Mouse (Mus musculus): ENCODE data around the gene Rps11.
"Not testable (repeated sequence)": the region's sequence is repeated elsewhere in the genome, so short reads cannot be mapped to it uniquely, and the experiment has no call there.

Rps11 gene

GRCm38 (mm10) chr7:45124224-45125143 is at the start of gene Rps11:
Gene Rps11, minus strand, starts transcription at chr7:45124439.
- DNase-seq, result peak; percentile 100

- not testable (repeated sequence) for DNase-seq
Measured at GRCm38 (mm10) chr7:45173772-45174171, 49.5 kb upstream of the Rps11 start.

GRCm38 (mm10) chr7:45172974-45173373 is 48.7 kb upstream of the Rps11 start:
- DNase-seq, result no peak

GRCm38 (mm10) chr7:45169495-45169894 is 45.3 kb upstream of the Rps11 start:
- no peak for DNase-seq

GRCm38 (mm10) chr7:45168656-45169055 is 44.4 kb upstream of the Rps11 start:
- no peak for DNase-seq

GRCm38 (mm10) chr7:45167761-45168445 is 43.7 kb upstream of the Rps11 start:
- DNase-seq, result peak; percentile 64

GRCm38 (mm10) chr7:45166950-45167401 is 42.7 kb upstream of the Rps11 start:
- DNase-seq, result no peak

- DNase-seq, result no peak
Measured at GRCm38 (mm10) chr7:45165701-45166100, 41.5 kb upstream of the Rps11 start.

GRCm38 (mm10) chr7:45164833-45165232 is 40.6 kb upstream of the Rps11 start:
- no peak for DNase-seq

- peak; percentile 63 for DNase-seq
Measured at GRCm38 (mm10) chr7:45163735-45164490, 39.7 kb upstream of the Rps11 start, which contains the start of gene Slc17a7. Gene Slc17a7, plus strand, starts transcription at chr7:45163949.

- no peak for DNase-seq
Measured at GRCm38 (mm10) chr7:45162996-45163615, 38.9 kb upstream of the Rps11 start.

- DNase-seq, result no peak
Measured at GRCm38 (mm10) chr7:45162551-45162950, 38.3 kb upstream of the Rps11 start.

- peak; percentile 91 for DNase-seq
Measured at GRCm38 (mm10) chr7:45161612-45162473, 37.6 kb upstream of the Rps11 start.

- DNase-seq, result no peak
Measured at GRCm38 (mm10) chr7:45160866-45161265, 36.6 kb upstream of the Rps11 start.

- DNase-seq, result no peak
Measured at GRCm38 (mm10) chr7:45160316-45160800, 36.1 kb upstream of the Rps11 start.

GRCm38 (mm10) chr7:45158991-45159390 is 34.8 kb upstream of the Rps11 start:
- no peak for DNase-seq

GRCm38 (mm10) chr7:45157459-45157858 is 33.2 kb upstream of the Rps11 start:
- no peak for DNase-seq

- DNase-seq, result no peak
Measured at GRCm38 (mm10) chr7:45156206-45156605, 32.0 kb upstream of the Rps11 start.

- DNase-seq, result peak; percentile 12
Measured at GRCm38 (mm10) chr7:45155590-45155989, 31.4 kb upstream of the Rps11 start.

- DNase-seq, result peak; percentile 51
Measured at GRCm38 (mm10) chr7:45154993-45155514, 30.8 kb upstream of the Rps11 start.
